Comparison of ENCODE assay signal across 13 mouse cellular contexts in the genomic region with DNA sequence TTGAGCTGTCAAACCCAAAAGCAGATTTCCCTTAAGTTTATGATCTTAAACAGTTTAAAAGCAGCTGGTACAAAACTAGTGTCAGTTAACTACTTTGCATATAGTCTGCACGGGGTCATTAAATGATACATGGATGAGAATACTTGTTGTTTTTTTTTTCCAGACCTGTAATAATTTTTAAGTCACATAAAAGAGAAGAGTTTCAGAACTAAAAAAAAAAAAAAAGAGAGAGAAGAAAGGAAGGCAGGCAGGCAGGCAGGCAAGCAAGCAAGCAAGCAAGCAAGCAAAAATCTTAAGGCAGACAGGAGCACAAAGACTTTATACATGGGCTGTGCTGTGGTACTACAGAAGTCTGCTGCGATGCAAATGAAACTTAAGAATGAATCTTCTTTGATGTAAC.
"Had no signal": no experiment of that assay in that cellular context is flagged by ENCODE, and none has a peak within 500 bp of the region (broad histone marks: within the 10 kb centered on the region; RNA-seq: fewer than 3 reads in every experiment).

No protein-coding gene starts in this region.

- DNase-seq: gastrocnemius, adult 2 months; gastrocnemius, postnatal 10 days; gastrocnemius, postnatal 25 days; heart, adult 2 months; heart, postnatal 14 days; heart, postnatal 4 days; kidney, adult 18-20 months; kidney, adult 8-10 months; kidney, postnatal 10 days; kidney, postnatal 25 days; kidney, postnatal 4 days; liver; liver, embryonic 13.5 days had no signal
